Mouse (Mus musculus) heart, postnatal 0 days (tissue): ENCODE measurements around the gene Spag9.

ENCODE experiments used
- CTCF ChIP-seq: IDR thresholded peaks from 2 replicates; pipeline ENCODE4 v1.5.1; 2016; ENCODE audit warnings: antibody characterized with exemption, control low read depth, low read depth
- EP300 ChIP-seq: IDR thresholded peaks from 2 replicates; pipeline ENCODE4 v1.6.1; 2016; ENCODE audit warnings: antibody characterized with exemption, low read depth

- TF ChIP-seq EP300 = no peak
- TF ChIP-seq CTCF = no peak
Observed at GRCm38 (mm10) chr11:93969171-93969570, 26.7 kb upstream of the Spag9 start.
